Mouse (Mus musculus) v-Abl transformed pro-B cells (cell line): ENCODE results near the gene Glod5.
"Not testable (repeated sequence)": the region's sequence is repeated elsewhere in the genome, so short reads cannot be mapped to it uniquely, and the experiment has no call there.

Experiments used
- in situ Hi-C, 2 experiments: fragments of 400-800 bp; cut with MboI; formaldehyde crosslinking; loops; one replicate each; pipeline ENCODE4 v1.15.1; 2025; ENCODE audit not compliant: unreplicated experiment in 2 of 2

Glod5 gene

DNA sequence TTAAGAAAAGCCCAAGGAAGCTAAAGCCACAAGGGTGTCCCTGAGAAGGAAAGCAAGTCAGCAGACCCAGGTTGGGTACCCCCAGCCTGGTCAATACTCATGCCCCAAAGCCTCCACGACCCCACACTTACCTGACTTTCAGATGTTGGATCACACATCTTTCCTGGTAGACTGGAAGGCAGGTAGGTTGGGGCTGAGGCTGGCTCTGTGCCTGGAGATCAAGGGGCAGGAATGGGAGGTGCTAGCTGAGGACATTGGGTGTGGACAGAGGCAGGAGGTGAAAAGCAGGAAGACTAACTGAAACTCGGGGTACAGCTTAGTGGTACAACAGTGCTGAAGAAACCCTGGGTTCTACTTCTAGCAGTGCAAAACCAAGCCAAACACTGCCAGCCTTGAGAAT is at the start of gene Glod5:
Gene Glod5 (minus strand): TSS at position 207 of the 400 bp plus-strand sequence.
- in situ Hi-C loops: loop anchor here (5.0 to 25.0 kb wide), 5 partner anchors 106 to 1756 kb away; partner anchors contain the start of genes Kcnd1 (in 2 of the 2) and Ccdc120 (in 1 of the 2)

DNA sequence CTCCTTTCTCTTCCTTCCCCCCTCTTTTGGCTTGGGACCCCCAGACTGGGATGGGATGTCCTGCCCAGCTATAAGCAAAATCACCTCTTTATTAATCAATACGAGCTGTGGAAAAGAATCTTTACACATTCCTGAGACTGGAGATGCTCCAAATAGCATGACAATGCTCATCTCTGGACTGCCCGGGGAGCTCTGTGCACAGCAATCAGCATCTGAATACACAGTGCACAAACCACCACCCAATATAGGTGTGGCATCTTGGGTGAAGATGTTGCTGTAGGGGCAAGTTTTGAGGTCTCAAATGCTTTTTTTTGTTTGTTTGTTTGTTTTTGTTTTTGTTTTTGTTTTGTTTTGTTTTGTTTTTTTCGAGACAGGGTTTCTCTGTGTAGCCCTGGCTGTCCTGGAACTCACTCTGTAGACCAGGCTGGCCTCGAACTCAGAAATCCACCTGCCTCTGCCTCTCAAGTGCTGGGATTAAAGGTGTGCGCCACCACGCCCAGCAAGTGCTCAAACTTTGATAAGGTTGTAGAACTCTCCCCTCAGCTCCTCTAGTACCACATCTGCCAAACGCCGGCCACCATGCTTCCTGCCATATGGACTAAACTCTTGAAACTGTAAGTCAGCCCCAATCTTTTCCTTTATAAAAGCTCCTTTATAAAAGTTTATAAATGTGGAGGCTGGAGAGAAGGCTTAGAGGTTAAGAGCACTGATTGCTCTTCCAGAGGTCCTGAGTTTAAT is 32.9 kb upstream of the Glod5 start:
- in situ Hi-C loops: not testable (repeated sequence)

DNA sequence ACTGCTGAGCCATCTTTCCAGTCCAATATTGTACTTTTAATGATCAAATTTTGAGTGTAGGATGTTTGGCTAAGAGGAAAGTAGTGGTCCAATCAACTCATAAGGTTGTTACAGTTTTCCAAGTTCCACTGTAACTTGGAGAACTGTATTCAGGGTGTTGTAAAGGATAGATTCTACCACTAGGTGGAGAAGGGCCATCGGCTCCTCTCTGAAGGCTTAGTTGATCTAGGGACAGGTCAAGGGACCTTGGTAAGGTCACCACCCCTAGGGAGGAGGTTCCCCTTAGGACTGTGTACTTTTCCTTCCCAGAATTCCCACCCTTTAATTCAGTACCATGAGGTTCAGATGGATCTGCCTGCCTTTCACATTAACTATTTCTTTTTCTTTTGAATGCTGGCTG is 14.7 kb upstream of the Glod5 start:
- in situ Hi-C loops: loop anchor here in 1 of 2 experiments (5.0 kb wide), 1 partner anchor 79 kb away; no protein-coding TSS in a partner anchor

DNA sequence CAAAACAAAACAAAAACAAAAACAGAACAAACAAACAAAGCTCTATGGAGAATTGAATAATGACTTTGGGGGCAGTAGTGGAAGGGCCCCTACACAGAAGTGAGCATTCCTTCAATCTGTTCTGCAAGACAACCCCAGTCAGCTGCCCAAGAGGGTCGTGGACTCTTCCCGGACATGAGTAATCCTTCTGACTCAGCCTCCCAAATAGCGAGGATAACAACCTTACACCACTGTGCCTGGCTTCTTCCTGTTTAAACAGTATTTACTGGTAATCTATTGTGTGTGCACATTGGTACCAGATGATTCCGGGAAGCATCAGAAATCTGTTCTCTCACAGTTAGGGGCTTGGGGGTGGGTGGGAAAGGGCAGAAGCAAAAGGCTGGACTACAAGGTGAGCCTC is 8.5 kb upstream of the Glod5 start:
- in situ Hi-C loops: no loop called here

DNA sequence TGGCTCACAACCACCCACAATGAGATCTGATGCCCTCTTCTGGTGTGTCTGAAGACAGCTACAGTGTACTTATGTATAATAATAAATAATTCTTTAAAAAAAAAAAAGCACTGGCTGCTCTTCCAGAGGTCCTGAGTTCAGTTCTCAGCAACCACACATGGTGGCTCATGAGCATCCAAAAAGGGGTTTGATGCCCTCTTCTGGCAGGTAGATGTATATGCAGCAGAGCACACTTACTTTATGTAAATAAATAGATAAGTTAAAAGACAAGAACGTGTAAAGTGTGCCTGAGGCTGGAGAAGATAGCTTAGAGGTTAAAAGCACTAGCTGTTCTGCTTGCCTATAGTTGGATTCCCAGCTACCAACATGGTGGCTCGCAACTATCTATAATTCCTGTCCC is 6.5 kb upstream of the Glod5 start:
- in situ Hi-C loops: loop anchor here (25.0 kb wide), 2 partner anchors 212 to 1762 kb away; partner anchors contain the start of gene Kcnd1 (in 2 of the 2)

DNA sequence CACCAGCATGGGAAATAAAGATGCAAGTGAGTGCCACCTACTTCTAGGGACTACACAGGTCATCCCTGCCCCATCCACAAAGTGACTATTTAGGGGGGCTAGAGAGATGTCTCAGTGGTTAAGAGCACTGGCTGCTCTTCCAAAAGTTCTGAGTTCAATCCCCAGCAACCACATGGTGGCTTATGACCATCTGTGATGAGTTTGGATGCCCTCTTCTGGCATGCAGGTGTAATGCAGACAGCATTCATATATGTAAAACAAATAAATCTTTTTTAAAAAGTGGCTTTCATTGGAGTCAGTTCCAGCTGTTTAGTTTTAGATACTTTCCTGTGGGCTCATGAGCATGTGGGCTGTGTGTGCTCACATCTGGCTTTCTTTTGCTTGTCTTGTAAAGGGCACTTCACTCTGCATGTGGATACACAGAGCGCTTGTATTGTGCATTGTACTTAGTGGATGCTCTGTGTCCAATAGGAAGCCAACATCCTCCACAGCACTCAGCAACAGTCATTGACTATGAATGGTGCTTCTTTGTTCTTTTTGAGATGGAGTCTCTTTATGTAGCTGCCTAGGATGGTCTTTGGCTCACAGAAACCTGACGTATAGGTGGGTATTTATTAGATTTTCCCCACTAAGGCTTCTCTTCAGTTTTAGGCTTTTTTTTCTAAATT is 2.0 kb upstream of the Glod5 start:
- in situ Hi-C loops: loop anchor here (25.0 kb wide), 2 partner anchors 208 to 1758 kb away; partner anchors contain the start of gene Kcnd1 (in 2 of the 2)

DNA sequence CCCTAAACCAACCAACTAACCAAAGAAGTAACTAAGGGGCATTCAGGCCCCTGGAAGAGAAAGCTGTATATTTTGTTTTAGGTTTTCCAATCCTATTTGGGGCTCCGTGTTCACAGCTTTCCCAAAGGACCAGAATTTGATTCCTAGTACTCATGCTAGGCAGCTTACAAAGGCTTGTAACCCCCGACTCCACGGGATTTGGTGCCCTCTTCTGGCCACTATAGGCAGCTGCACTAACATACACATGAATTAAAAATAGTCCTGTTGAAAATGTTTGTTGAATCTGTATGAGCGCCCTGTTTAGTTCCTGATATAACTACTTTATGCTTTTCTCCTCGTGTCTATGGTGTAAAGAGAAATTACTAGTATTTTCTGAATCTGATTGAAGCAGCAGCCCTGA is 1.1 kb downstream of the Glod5 start:
- in situ Hi-C loops: loop anchor here (5.0 to 25.0 kb wide), 5 partner anchors 105 to 1755 kb away; partner anchors contain the start of genes Kcnd1 (in 2 of the 2) and Ccdc120 (in 1 of the 2)

DNA sequence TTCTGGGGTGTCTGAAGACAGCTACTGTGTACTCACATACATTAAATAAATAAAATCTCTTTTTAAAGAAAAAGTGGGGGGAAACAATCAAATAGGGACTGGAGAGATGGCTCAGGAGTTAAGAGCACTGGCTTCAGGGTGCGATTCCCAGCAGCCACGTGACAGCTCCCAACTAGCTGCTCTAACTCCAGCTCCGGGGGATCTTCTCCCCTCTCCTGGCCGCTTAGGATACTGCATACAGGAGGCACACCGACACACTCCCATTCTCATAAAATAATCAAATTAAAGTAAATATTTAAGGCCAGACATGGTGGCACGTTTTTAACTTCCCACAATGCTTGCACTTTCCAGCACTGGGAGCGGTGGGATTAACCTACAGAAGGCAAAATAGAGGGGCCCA is 2.6 kb downstream of the Glod5 start:
- in situ Hi-C loops: loop anchor here (5.0 to 25.0 kb wide), 5 partner anchors 103 to 1753 kb away; partner anchors contain the start of genes Kcnd1 (in 2 of the 2) and Ccdc120 (in 1 of the 2)

DNA sequence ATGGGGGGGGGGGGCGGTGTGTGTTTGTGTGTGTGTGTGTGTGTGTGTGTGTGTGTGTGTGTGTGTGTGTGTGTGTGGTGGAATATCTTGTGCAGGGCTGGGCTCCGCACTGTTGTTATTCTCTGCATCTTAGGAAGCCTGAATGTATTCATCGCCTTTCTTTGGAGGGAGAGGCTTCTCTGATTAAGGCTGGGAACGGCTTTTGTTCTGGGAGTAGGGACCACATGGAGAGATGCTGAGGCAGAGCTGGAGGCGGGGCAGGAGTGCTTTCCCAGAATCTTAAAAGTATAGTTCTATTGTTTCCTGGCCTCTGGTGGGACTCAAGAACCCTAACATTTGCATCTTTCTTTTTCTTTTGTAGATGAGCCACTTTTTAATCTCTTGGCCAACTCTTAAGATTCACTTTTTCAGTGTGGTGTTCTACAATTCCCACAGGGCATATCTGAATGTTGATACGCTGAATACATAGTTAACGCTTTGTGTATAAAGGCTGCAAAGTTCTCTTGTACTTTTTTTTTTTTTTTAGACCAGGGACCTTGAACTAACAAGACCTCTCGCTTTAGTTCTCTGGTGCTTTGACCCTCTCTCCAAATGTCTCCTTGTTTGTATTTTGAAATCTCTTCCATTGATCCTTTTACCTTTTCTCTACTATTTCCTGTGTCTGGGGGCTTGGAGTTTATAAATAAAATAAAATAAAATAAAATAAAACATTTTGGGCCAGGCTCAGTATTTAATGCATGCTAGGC is 4.5 kb downstream of the Glod5 start:
- in situ Hi-C loops: loop anchor here (10.0 to 25.0 kb wide), 3 partner anchors 159 to 1751 kb away; partner anchors contain the start of gene Kcnd1 (in 2 of the 2)

DNA sequence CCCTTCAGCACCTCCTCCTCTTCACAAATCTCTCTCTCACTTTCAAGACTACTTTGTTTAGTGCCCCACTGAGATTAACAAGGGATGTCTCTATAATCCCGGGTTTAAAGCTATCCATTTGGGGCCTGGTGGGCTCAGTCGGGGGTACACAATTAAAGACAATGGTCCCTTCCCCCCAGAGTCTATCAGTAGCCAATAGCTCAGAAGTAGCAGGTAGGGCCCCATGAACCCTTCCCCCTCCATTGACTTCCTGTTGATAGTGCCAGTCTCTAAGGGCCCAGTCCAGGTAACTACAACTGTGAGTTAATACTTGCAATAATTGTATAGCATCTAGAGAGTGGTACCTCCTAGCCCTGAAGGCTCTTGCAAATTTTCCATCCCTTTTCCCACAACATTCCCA is 5.1 kb downstream of the Glod5 start:
- in situ Hi-C loops: loop anchor here (10.0 to 25.0 kb wide), 3 partner anchors 158 to 1751 kb away; partner anchors contain the start of gene Kcnd1 (in 2 of the 2)

DNA sequence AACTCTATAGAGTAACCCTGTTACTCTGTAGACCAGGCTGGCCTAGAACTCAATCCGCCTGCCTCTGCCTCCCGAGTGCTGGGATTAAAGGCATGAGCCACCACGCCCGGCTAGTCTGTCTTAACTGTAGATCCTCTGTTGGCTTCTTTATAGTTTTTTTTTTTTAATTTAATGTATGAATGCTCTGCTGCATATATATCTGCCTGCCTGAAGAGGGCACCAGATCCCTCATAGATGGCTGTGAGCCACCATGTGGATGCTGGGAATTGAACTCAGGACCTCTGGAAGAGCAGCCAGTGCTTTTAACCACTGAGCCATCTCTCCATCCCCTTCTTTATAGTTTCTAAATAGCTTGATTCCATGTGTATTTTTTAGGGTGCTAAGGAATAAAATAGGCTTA is 8.9 kb downstream of the Glod5 start:
- in situ Hi-C loops: loop anchor here (25.0 kb wide), 2 partner anchors 197 to 1747 kb away; partner anchors contain the start of gene Kcnd1 (in 2 of the 2)

DNA sequence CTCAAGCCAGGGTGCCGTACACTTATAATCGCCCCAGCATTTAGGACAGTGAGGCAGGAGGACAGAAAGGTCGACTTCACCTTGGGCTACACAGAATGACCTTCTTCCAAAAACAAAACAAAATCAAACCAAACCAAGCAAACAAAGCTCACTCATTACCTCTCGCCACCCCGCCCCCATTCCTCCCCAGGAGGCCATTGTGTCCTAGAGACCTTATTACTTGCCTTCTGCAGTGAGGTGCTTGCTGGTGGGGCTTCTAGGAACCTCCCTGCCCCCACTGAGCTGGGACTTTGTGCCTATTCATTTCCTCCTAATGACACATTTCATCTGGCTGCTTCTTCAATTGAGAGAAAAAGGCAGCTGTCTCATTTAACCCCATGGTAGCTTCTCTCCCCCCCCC is 9.7 kb downstream of the Glod5 start:
- in situ Hi-C loops: loop anchor here (25.0 kb wide), 2 partner anchors 196 to 1746 kb away; partner anchors contain the start of gene Kcnd1 (in 2 of the 2)

DNA sequence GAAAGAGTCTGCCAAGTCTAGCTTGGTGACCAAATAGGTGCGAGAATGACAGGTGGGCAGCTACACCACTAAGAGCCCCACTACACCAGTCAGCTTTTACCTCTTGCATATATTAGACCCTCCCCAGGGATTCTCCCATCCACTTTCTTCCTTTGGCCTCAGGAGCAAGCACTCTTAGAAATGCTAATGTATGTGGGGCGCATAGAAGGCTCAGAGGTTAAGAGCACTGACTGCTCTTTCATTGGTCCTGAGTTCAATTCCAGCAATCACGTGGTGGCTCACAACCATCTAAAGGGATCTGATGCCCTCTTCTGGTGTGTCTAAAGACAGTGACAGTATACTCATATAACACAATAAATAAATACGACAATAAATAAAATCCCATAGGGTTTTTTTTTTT is 15.3 kb downstream of the Glod5 start:
- in situ Hi-C loops: loop anchor here (25.0 kb wide), 2 partner anchors 191 to 1741 kb away; partner anchors contain the start of gene Kcnd1 (in 2 of the 2)

DNA sequence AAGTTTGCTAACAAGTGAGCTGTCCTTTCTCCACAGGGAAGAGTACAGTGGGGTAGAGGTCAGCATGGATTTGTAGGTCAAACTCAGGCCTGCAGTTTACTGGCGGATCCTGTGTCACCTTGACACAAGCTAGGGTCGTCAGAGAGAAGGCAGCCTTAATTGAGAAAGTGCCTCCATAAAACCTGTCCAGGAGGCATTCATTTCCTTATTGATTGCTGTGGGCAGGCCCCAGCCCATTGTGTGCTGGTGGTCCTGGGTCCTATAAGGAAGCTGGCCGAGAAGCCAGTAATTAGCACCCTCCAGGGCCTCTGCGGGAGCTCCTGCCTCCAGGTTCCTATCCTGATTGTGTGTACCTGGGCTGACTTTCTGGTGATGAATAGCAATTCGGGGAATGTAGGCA is 16.3 kb downstream of the Glod5 start:
- in situ Hi-C loops: loop anchor here (25.0 kb wide), 2 partner anchors 190 to 1740 kb away; partner anchors contain the start of gene Kcnd1 (in 2 of the 2)

DNA sequence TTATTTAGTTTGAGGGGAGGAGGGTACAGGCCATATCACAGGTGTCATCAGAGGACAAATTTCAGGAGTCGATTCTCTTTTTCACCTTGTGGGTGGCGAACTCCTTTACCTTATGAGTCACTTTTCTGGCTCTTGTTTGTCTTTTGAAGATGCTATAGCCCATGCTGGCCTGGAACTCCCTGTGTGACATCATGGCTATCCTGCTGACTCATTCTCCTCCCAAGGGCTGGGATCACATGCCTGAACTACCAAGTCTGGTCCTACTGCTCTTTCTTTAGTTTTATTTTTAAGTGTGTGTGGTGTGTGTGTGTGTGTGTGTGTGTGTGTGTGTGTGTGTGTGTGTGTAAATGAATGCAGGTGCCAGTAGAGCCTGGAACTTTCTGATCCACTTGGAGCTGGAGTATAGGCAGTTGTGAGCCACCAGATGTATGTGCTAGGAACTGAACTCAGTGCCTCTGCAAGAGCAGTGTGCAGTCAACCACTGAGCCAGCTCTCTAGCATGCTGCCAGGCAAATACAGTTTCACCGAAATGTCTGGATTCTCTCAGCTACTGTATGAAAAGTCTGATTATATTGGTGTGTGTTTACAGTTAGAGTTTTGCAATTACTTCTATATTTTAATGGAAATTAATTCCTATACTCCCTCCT is 17.6 kb downstream of the Glod5 start:
- in situ Hi-C loops: loop anchor here (25.0 kb wide), 2 partner anchors 188 to 1738 kb away; partner anchors contain the start of gene Kcnd1 (in 2 of the 2)

DNA sequence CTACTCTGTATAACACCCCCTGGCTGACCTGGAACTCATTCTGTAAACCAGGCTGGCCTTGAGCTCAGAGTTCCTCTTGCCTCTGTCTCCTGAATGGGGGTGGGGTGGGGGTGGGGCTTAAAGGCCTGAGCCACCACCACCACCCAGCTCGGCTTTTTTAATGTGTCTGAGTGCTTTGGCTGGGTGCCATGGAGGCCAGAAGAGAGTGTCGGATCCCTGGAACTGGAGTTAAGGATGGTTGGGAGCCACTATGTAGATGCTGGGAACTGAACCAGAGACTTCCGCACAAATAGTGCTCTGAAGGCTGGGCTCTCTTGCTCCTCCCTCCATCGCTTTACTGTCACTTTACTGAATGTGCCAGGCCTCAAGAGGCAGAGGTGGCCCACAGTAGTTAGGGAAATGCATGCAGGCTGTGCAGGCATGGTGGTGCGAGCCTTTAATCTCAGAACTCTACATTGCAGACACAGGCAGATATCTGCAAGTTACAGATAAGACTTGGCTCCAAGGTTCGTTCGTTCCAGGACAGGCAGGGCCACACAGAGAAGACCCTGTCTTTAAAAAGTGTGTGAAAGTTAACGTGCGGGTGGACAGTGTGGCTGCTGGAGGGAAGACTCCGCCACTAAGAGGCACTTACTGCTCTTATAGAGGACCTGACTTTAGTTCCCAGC is 25.1 kb downstream of the Glod5 start:
- in situ Hi-C loops: no loop called here

DNA sequence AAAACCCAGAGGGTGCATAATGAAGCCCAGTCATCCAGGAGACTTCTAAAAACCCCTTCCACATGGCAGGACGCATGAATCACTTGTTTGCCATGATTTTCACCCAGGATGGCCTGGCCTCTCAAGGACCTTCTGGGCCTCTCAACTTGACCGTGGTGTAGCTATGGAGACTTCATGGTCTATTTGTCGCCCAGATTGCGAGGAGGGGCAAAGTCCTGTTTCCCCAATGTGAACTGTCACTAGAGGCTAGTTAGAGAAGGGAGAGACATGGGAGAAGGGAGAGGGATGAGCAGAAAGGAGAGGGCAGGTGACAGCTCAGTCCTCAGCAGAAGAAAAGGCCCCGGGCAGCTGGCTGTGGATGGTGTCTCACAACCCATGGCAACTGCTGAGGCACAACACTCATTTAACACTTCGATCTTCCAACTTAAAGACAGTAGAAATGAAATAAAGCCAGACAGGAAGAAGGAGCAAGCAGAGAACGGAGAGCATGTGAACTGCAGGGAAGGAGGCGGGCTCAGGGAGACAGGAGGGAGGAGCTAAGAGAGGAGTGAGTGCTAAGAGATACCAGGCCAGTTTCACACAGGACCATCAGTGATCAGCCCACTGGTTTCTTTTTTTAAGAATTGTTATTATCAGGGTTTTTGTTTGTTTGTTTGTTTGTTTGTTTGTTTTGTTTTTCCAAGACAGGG is 25.8 kb downstream of the Glod5 start:
- in situ Hi-C loops: no loop called here

DNA sequence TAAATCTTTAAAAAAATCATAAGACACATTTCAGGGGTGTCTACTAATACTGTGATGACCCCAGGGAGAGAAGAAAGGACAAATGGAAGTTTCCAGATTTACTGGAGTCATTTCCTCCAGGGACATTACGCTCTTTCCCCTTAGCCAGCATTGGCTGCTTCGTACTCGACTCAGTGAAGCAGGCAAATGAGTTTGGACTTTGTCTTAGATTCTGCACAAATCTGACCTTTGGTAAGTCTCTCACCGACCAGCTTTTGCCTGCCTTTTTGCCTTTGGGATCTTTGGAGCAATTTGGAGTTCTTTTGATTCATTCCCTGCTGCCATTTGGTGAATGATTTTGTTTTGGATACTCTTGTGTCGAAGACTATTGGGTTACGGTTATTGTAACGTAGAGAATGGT is 36.9 kb downstream of the Glod5 start:
- in situ Hi-C loops: no loop called here

DNA sequence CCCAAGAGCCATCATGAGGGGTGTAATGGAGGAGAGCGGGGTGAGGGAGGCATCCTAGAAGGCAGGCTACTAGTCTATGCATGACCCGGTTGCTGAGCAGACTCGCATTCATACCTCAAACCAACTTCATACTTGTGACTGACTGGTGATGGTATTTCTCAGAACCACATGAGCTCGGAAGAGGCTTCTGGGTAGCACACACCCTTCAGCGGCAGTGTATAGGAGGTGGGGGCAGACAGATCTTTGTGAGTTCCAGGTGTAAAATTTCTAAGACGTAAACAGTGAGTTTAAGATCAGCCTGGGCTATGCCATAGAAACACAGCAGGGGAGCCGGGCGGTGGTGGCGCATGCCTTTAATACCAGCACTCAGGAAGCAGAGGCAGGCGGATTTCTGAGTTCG is 40.4 kb downstream of the Glod5 start, which contains the start of gene Gata1:
Gene Gata1 (minus strand): TSS at position 180 of the 400 bp plus-strand sequence.
- in situ Hi-C loops: no loop called here
